Mouse (Mus musculus): ENCODE measurements around the gene Megf11. TPM values are rescaled to one million over a fixed set of nuclear protein-coding genes. Genes with fewer than 3 reads are reported as not detected.

Megf11 gene
- total RNA-seq, 1 experiment from 2014 or later: 0.97 TPM

Small RNA genes lying within 50 kb of the gene (microRNA-seq; reads per million reads assigned to microRNA genes)
- 0 to 0.34 reads per million in 2 experiments for gene Gm47308

Other genes with a start within 250 kb of the Megf11 start
- 5.1 and 5.3 TPM in 2 replicates for gene Zwilch, start 212.5 kb upstream of the Megf11 start, total RNA-seq (2021)
- 896 and 928 TPM in 2 replicates for gene Rpl4, start 212.3 kb upstream of the Megf11 start, total RNA-seq (2021)
- 23.2 and 25.0 TPM in 2 replicates for gene Snapc5, start 206.4 kb upstream of the Megf11 start, total RNA-seq (2021)
- gene Uchl4, start 150.4 kb upstream of the Megf11 start, total RNA-seq (2021): 2.6 and 2.9 TPM in 2 replicates
- 65.4 and 68.3 TPM in 2 replicates for gene Map2k1, start 132.0 kb upstream of the Megf11 start, total RNA-seq (2021)
- gene Tipin, start 104.0 kb upstream of the Megf11 start, total RNA-seq (2021): 17.5 and 24.7 TPM in 2 replicates
- gene Dis3l, start 44.3 kb upstream of the Megf11 start, total RNA-seq (2021): 20.5 and 22.6 TPM in 2 replicates